Mouse (Mus musculus): ENCODE measurements around the gene Cth. TPM values are rescaled to one million over a fixed set of nuclear protein-coding genes. Genes with fewer than 3 reads are reported as not detected.

Cth gene
- total and polyA plus RNA-seq, 3 experiments = 0.93 to 4.8 (median 1.3) TPM

- no peaks in the 10 kb centered on the region for H3K27me3 ChIP-seq (ENCODE audit: control insufficient read depth, insufficient read depth, low read length)
- no peak overlapping the region for H3K4me3 ChIP-seq
- H3K9ac ChIP-seq (ENCODE audit: low read depth, low read length) = no peak overlapping the region
- no peak overlapping the region for H3K27ac ChIP-seq
- WGBS = 86% methylated on average over 5 of the region's 5 CpGs
- TF ChIP-seq POLR2A (IDR thresholded peaks at IDR 0.05; ENCODE audit: insufficient read depth, low read depth, low read length) = no peak
- H3K36me3 ChIP-seq (ENCODE audit: control insufficient read depth, insufficient read depth, low read length) = no peaks in the 10 kb centered on the region
- no peaks in the 10 kb centered on the region for H3K79me2 ChIP-seq (replicated peaks; ENCODE audit: control insufficient read depth, insufficient read depth, low read length)
- no peaks in the 10 kb centered on the region for H3K4me1 ChIP-seq (ENCODE audit: control insufficient read depth, insufficient read depth, low read length)
- no peak for DNase-seq
- intact Hi-C loops (cut with DNase I) = no loop called here
Observed at GRCm38 (mm10) chr3:157901721-157902120, 23.2 kb downstream of the Cth start.

GRCm38 (mm10) chr3:157899986-157900385 is 24.9 kb downstream of the Cth start:
- WGBS = 88% methylated on average over 1 of the region's 1 CpGs
- TF ChIP-seq EP300 (IDR thresholded peaks at IDR 0.05; ENCODE audit: insufficient read depth, low read depth, low read length) (no peak), CTCF (IDR thresholded peaks at IDR 0.05) (no peak), POLR2A (IDR thresholded peaks at IDR 0.05; ENCODE audit: insufficient read depth, low read depth, low read length) (no peak)

GRCm38 (mm10) chr3:157897645-157898044 is 27.2 kb downstream of the Cth start:
- H3K79me2 ChIP-seq (replicated peaks; ENCODE audit: control insufficient read depth, insufficient read depth, low read length) = no peaks in the 10 kb centered on the region
- no peaks in the 10 kb centered on the region for H3K4me1 ChIP-seq (ENCODE audit: control insufficient read depth, insufficient read depth, low read length)
- H3K27ac ChIP-seq = no peak overlapping the region
- no peaks in the 10 kb centered on the region for H3K36me3 ChIP-seq (ENCODE audit: control insufficient read depth, insufficient read depth, low read length)
- H3K27me3 ChIP-seq (ENCODE audit: control insufficient read depth, insufficient read depth, low read length) = no peaks in the 10 kb centered on the region
- no peak overlapping the region for H3K9ac ChIP-seq (ENCODE audit: low read depth, low read length)
- DNase-seq = no peak
- TF ChIP-seq CTCF (IDR thresholded peaks at IDR 0.05) (no peak), EP300 (IDR thresholded peaks at IDR 0.05; ENCODE audit: insufficient read depth, low read depth, low read length) (no peak), POLR2A (IDR thresholded peaks at IDR 0.05; ENCODE audit: insufficient read depth, low read depth, low read length) (no peak)
- H3K4me3 ChIP-seq = no peak overlapping the region
- WGBS = 76% methylated on average over 3 of the region's 3 CpGs
- intact Hi-C loops (cut with DNase I) = no loop called here

More at GRCm38 (mm10) chr3:157899986-157900385, 24.9 kb downstream of the Cth start:
- Histone ChIP-seq H3K79me2 (replicated peaks; ENCODE audit: control insufficient read depth, insufficient read depth, low read length) (no peaks in the 10 kb centered on the region), H3K4me1 (ENCODE audit: control insufficient read depth, insufficient read depth, low read length) (no peaks in the 10 kb centered on the region), H3K36me3 (ENCODE audit: control insufficient read depth, insufficient read depth, low read length) (no peaks in the 10 kb centered on the region), H3K27me3 (ENCODE audit: control insufficient read depth, insufficient read depth, low read length) (no peaks in the 10 kb centered on the region), H3K27ac (no peak overlapping the region), H3K9ac (ENCODE audit: low read depth, low read length) (no peak overlapping the region), H3K4me3 (no peak overlapping the region)
- intact Hi-C loops (cut with DNase I) = no loop called here
- DNase-seq = no peak

- H3K79me2 ChIP-seq (replicated peaks; ENCODE audit: control insufficient read depth, insufficient read depth, low read length) = no peaks in the 10 kb centered on the region
- H3K9ac ChIP-seq (ENCODE audit: low read depth, low read length) = no peak overlapping the region
- no peaks in the 10 kb centered on the region for H3K4me1 ChIP-seq (ENCODE audit: control insufficient read depth, insufficient read depth, low read length)
- intact Hi-C loops (cut with DNase I) = no loop called here
- H3K27me3 ChIP-seq (ENCODE audit: control insufficient read depth, insufficient read depth, low read length) = no peaks in the 10 kb centered on the region
- DNase-seq = no peak
- H3K4me3 ChIP-seq = no peak overlapping the region
- TF ChIP-seq EP300 (IDR thresholded peaks at IDR 0.05; ENCODE audit: insufficient read depth, low read depth, low read length) (no peak), POLR2A (IDR thresholded peaks at IDR 0.05; ENCODE audit: insufficient read depth, low read depth, low read length) (no peak), CTCF (IDR thresholded peaks at IDR 0.05) (0 out of 2 replicates have a peak, but pooled peaks have one; percentile 11)
- no peaks in the 10 kb centered on the region for H3K36me3 ChIP-seq (ENCODE audit: control insufficient read depth, insufficient read depth, low read length)
- no peak overlapping the region for H3K27ac ChIP-seq
Observed at GRCm38 (mm10) chr3:157891819-157892218, 33.1 kb downstream of the Cth start.

- H3K27ac ChIP-seq = no peak overlapping the region
- no peaks in the 10 kb centered on the region for H3K79me2 ChIP-seq (replicated peaks; ENCODE audit: control insufficient read depth, insufficient read depth, low read length)
- H3K27me3 ChIP-seq (ENCODE audit: control insufficient read depth, insufficient read depth, low read length) = no peaks in the 10 kb centered on the region
- H3K36me3 ChIP-seq (ENCODE audit: control insufficient read depth, insufficient read depth, low read length) = no peaks in the 10 kb centered on the region
- H3K4me1 ChIP-seq (ENCODE audit: control insufficient read depth, insufficient read depth, low read length) = no peaks in the 10 kb centered on the region
- H3K9ac ChIP-seq (ENCODE audit: low read depth, low read length) = no peak overlapping the region
- intact Hi-C loops (cut with DNase I) = no loop called here
- TF ChIP-seq CTCF (IDR thresholded peaks at IDR 0.05) = no peak
- no peak for TF ChIP-seq EP300 (IDR thresholded peaks at IDR 0.05; ENCODE audit: insufficient read depth, low read depth, low read length)
- TF ChIP-seq POLR2A (IDR thresholded peaks at IDR 0.05; ENCODE audit: insufficient read depth, low read depth, low read length) = no peak
- WGBS = 74% methylated on average over 6 of the region's 6 CpGs
- H3K4me3 ChIP-seq = no peak overlapping the region
- no peak for DNase-seq
Observed at GRCm38 (mm10) chr3:157884081-157884643, 40.7 kb downstream of the Cth start.

- Histone ChIP-seq H3K4me1 (ENCODE audit: control insufficient read depth, insufficient read depth, low read length) (no peaks in the 10 kb centered on the region), H3K27ac (no peak overlapping the region), H3K36me3 (ENCODE audit: control insufficient read depth, insufficient read depth, low read length) (no peaks in the 10 kb centered on the region), H3K4me3 (no peak overlapping the region), H3K27me3 (ENCODE audit: control insufficient read depth, insufficient read depth, low read length) (no peaks in the 10 kb centered on the region), H3K79me2 (replicated peaks; ENCODE audit: control insufficient read depth, insufficient read depth, low read length) (no peaks in the 10 kb centered on the region), H3K9ac (ENCODE audit: low read depth, low read length) (no peak overlapping the region)
- WGBS = 72% methylated on average over 4 of the region's 4 CpGs
- intact Hi-C loops (cut with DNase I) = no loop called here
- DNase-seq = no peak
- no peak for TF ChIP-seq EP300 (IDR thresholded peaks at IDR 0.05; ENCODE audit: insufficient read depth, low read depth, low read length)
Observed at GRCm38 (mm10) chr3:157883085-157883484, 41.8 kb downstream of the Cth start.

Data from heart, adult 2 months (tissue).